Mouse (Mus musculus) embryonic fibroblast, embryonic 13.5 days (primary cell): Measurements from ENCODE around the gene Fam160a1.

ENCODE experiments used
- CTCF ChIP-seq: IDR thresholded peaks from 2 replicates; pipeline ENCODE4 v1.5.1; 2011; ENCODE audit warnings: mild to moderate bottlenecking, control low read depth, low read length, moderate library complexity, borderline replicate concordance; ENCODE audit not compliant: insufficient read depth
- POLR2A ChIP-seq: IDR thresholded peaks from 2 replicates; pipeline ENCODE4 v1.6.1; 2011; ENCODE audit warnings: low read depth, mild to moderate bottlenecking, control low read depth, low read length, moderate library complexity

DNA sequence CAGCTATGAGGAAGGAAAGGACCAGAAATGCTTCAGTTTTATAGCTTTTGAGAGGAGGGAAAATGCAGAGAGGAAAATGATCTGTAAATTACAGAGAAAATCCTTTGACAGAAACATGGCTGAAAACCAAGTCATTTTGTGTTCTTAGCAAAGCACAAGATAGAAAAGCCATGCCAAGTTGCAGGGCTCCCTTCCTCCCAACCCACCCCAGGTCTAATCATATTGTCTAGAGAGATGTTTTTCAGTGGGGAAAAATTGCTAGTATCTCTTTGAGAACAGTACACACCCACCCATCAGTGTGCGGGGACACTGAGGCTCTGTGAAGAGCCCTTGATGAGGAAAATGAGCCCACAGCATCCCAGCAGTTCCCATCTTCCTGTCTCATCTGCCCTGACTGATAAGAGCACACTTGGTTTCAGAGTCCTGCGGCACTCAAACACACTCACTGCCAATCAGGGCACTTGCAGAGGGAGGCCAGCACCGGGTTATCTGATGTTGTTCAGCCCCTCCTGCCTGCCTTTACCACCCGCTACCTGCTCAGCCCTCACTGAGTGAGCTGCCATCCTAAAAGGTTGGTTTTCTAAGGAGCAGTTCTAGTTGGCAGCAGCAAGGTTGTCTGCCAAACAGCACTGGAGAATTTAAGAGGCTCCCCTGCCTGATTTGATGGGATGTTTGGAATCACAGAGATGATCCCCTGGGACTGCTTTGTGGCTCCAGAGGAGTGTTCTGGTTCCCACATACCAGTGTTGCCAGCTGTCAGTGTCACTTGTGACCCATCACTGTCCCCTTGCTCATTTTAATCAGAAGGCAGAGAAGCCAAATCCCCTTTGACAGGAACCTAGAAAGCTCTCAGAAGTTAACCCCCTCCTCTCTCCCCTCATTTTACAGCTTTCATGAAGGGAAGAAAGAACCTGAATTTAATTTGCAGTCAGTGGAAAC is 164.1 kb downstream of the Fam160a1 start:
- TF ChIP-seq POLR2A (no peak), CTCF (no peak)
